Mouse (Mus musculus): ENCODE measurements around the gene Rfc2. TPM values are rescaled to one million over a fixed set of nuclear protein-coding genes. Genes with fewer than 3 reads are reported as not detected.

Gene Rfc2
- polyA plus RNA-seq, 1 experiment from 2014 or later: 432 TPM

DNA sequence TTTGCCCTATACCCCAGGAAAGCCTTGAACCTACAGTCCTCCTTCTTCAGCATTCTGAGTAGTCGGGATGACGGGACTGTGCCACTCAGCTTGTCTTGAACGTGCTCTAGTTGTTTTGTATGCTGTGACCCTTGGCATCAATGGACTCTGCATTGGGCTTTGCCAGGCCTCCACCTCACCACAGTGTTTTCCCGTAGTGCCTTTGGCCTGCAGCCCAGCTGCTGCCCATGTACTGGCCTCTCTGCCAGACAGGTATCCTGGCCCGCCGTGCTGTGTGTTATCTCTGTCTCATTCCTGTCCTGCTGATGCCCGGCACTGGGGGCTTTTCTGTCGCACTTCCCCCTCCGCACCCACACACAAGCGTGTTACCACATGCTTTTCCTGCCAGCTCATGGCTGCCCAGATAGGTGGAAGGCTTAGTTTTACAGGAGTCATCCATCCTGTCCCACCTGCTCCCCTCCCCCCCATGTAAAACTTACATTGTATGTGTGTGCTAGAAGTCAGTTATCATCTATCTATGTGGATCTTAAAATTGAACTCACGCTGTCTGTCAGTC lies 10.9 kb downstream of the Rfc2 start:
- WGBS: 96% methylated on average over 11 of the region's 11 CpGs
- H3K36me3 ChIP-seq: peaks cover 99% of the 10 kb centered on the region
- H3K27ac ChIP-seq (replicated peaks): no peak overlapping the region
- no peaks in the 10 kb centered on the region for H3K27me3 ChIP-seq (ENCODE audit: low read depth, poor library complexity, severe bottlenecking)
- DNase-seq (ENCODE audit: low spot score): no peak
- no peaks in the 10 kb centered on the region for H3K4me1 ChIP-seq
- no peaks in the 10 kb centered on the region for H3K9me3 ChIP-seq (replicated peaks)
- H3K4me3 ChIP-seq: no peak overlapping the region

DNA sequence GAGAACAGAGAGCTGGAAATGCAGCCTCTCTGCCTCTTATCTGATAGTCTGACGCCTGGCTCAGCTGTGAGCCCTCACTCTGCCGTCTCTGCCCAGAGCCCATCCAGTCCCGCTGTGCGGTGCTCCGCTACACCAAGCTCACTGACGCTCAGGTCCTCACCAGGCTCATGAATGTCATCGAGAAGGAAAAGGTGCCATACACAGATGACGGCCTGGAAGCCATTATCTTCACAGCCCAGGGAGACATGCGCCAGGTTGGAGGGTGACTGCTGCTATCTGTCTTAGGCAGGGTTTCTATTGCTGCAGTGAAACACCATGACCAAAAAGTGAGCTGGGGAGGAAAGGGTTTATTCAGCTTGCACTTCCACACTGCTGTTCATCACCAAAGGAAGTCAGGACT lies 11.9 kb downstream of the Rfc2 start:
- WGBS: 91% methylated on average over 9 of the region's 9 CpGs
- no peak overlapping the region for H3K4me3 ChIP-seq
- DNase-seq (ENCODE audit: low spot score): no peak
- H3K27me3 ChIP-seq (ENCODE audit: low read depth, poor library complexity, severe bottlenecking): no peaks in the 10 kb centered on the region
- H3K9me3 ChIP-seq (replicated peaks): no peaks in the 10 kb centered on the region
- no peak overlapping the region for H3K27ac ChIP-seq (replicated peaks)
- H3K36me3 ChIP-seq: peaks cover 99% of the 10 kb centered on the region
- no peaks in the 10 kb centered on the region for H3K4me1 ChIP-seq

DNA sequence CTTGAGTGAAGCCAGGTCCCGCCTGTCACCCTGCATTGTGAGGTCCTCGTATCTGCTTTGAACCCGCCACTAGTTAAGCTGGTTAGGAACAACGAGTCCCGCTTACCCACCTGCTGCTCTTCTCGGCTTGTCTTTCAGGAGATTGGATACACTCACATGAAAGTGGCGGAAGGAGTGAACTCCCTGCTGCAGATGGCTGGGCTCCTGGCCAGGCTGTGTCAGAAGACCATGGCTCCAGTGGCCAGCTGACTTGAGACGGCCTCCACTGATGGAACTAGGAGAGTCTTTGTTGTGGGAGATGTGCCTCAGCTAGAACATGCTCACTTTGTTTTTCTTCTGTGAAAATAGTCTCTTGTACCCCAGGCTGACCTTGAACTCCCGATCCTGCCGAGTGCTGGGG lies 16.5 kb downstream of the Rfc2 start:
- Histone ChIP-seq H3K9me3 (replicated peaks) (no peaks in the 10 kb centered on the region), H3K4me1 (no peaks in the 10 kb centered on the region), H3K36me3 (peaks cover 78% of the 10 kb centered on the region), H3K27me3 (ENCODE audit: low read depth, poor library complexity, severe bottlenecking) (no peaks in the 10 kb centered on the region), H3K27ac (replicated peaks) (no peak overlapping the region), H3K4me3 (no peak overlapping the region)
- no peak for DNase-seq (ENCODE audit: low spot score)
- 94% methylated on average over 10 of the region's 10 CpGs for WGBS

GRCm38 (mm10) chr5:134604376-134604775 lies 23.2 kb downstream of the Rfc2 start:
- Histone ChIP-seq H3K9me3 (replicated peaks) (no peaks in the 10 kb centered on the region), H3K27ac (replicated peaks) (no peak overlapping the region), H3K4me3 (no peak overlapping the region), H3K36me3 (peaks cover 20% of the 10 kb centered on the region), H3K27me3 (ENCODE audit: low read depth, poor library complexity, severe bottlenecking) (no peaks in the 10 kb centered on the region), H3K4me1 (no peaks in the 10 kb centered on the region)
- WGBS: 89% methylated on average over 11 of the region's 11 CpGs
- no peak for DNase-seq (ENCODE audit: low spot score)

- Histone ChIP-seq H3K9me3 (replicated peaks) (no peaks in the 10 kb centered on the region), H3K4me1 (no peaks in the 10 kb centered on the region), H3K4me3 (no peak overlapping the region), H3K27ac (replicated peaks) (no peak overlapping the region), H3K36me3 (peaks cover 8% of the 10 kb centered on the region; the same call in 1 of the 2 replicates), H3K27me3 (ENCODE audit: low read depth, poor library complexity, severe bottlenecking) (no peaks in the 10 kb centered on the region)
- no peak for DNase-seq (ENCODE audit: low spot score)
Measured at GRCm38 (mm10) chr5:134606314-134606713, 25.1 kb downstream of the Rfc2 start.

- WGBS: 72% methylated on average over 5 of the region's 5 CpGs
Measured at GRCm38 (mm10) chr5:134607121-134607520, 26.0 kb downstream of the Rfc2 start.

DNA sequence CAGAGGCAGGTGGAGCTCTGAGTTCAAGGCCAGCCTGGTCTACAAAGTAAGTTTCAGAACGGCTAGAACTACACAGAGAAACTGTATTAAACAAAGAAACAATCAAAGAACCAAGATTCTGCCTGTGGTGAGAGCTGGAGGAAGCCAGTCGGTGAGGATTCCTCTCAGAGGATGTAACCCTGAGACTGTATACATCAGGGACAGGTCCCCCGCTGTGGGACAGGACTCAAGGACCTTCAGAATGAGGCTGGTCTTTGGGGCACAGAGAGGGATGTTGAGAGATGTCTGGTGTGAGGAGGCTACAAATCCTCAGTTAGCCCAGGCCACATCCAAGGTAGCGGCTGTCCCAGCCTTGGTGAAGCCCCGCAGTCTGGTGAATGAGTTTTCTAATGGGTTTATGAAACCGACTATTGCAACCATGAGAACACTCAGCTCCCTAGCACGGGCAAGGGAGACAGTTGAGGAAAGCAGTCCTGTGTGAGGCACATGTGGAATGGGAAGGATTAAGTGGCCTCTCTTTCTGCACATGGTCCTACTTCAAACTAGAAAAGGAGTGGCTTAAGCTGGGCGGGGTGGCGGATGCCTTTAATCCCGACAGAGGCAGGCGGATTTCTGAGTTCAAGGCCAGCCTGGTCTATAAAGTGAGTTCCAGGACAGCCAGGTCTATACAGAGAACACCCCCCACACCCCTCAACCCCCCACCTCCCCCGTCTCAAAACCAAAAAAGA lies 28.9 kb downstream of the Rfc2 start:
- Histone ChIP-seq H3K9me3 (replicated peaks) (no peaks in the 10 kb centered on the region), H3K27me3 (ENCODE audit: low read depth, poor library complexity, severe bottlenecking) (no peaks in the 10 kb centered on the region), H3K36me3 (peaks cover 7% of the 10 kb centered on the region; the same call in 1 of the 2 replicates), H3K27ac (replicated peaks) (no peak overlapping the region), H3K4me1 (0 out of 2 replicates have a peak, but pooled peaks cover 2% of the 10 kb centered on the region), H3K4me3 (no peak overlapping the region)
- no peak for DNase-seq (ENCODE audit: low spot score)
- WGBS: 82% methylated on average over 12 of the region's 12 CpGs

More at GRCm38 (mm10) chr5:134607121-134607520, 26.0 kb downstream of the Rfc2 start:
- Histone ChIP-seq H3K27me3 (ENCODE audit: low read depth, poor library complexity, severe bottlenecking) (no peaks in the 10 kb centered on the region), H3K27ac (replicated peaks) (no peak overlapping the region), H3K36me3 (peaks cover 8% of the 10 kb centered on the region; the same call in 1 of the 2 replicates), H3K4me1 (0 out of 2 replicates have a peak, but pooled peaks cover 2% of the 10 kb centered on the region), H3K4me3 (no peak overlapping the region), H3K9me3 (replicated peaks) (no peaks in the 10 kb centered on the region)
- DNase-seq (ENCODE audit: low spot score): no peak

DNA sequence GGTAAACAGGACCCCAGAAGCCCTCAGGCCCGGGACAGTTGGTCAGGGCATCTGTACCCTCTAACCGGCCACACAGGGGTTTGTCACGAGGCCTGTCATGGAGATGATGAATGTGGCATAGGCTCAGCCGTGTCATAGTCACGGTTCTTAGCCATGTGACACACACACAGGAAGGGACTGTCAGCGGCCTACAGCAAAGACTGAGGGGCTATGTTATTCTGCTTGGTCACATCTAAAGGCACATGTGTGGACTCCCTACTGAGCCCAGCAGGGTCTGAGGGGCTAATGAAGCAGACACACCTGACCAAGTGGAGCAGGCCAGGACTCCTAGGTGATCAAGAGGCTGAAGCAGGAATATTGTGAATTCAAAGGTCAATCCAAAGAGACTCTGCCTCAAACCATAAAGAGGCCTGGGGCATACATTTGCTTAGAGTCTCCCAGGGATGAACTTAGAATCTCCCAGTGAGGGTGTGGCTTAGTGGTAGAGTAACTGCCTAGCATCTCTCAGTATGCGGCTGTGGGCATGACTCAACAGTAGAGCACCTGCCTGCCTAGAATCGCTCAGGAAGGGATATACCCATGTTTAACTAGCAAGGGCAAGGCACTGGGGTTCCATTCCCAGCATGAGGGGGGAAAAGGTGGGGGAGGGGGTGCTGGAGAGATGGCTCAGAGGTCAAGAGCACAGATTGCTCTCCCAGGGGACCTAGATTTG lies 30.8 kb downstream of the Rfc2 start:
- 0 out of 2 replicates have a peak, but pooled peaks cover 2% of the 10 kb centered on the region for H3K4me1 ChIP-seq
- H3K4me3 ChIP-seq: no peak overlapping the region
- WGBS: 80% methylated on average over 8 of the region's 8 CpGs
- H3K9me3 ChIP-seq (replicated peaks): no peaks in the 10 kb centered on the region
- H3K27ac ChIP-seq (replicated peaks): 0 out of 2 replicates have a peak overlapping the region, but pooled peaks have one; percentile 1
- no peaks in the 10 kb centered on the region for H3K27me3 ChIP-seq (ENCODE audit: low read depth, poor library complexity, severe bottlenecking)
- peaks cover 25% of the 10 kb centered on the region for H3K36me3 ChIP-seq
- DNase-seq (ENCODE audit: low spot score): no peak

- peaks cover 42% of the 10 kb centered on the region for H3K36me3 ChIP-seq
- no peak overlapping the region for H3K27ac ChIP-seq (replicated peaks)
- no peak for DNase-seq (ENCODE audit: low spot score)
- no peaks in the 10 kb centered on the region for H3K9me3 ChIP-seq (replicated peaks)
- H3K4me3 ChIP-seq: no peak overlapping the region
- H3K27me3 ChIP-seq (ENCODE audit: low read depth, poor library complexity, severe bottlenecking): no peaks in the 10 kb centered on the region
- WGBS: 94% methylated on average over 9 of the region's 9 CpGs
- 0 out of 2 replicates have a peak, but pooled peaks cover 2% of the 10 kb centered on the region for H3K4me1 ChIP-seq
Measured at GRCm38 (mm10) chr5:134613727-134614126, 32.6 kb downstream of the Rfc2 start.

- Histone ChIP-seq H3K27me3 (ENCODE audit: low read depth, poor library complexity, severe bottlenecking) (no peaks in the 10 kb centered on the region), H3K4me3 (no peak overlapping the region), H3K36me3 (peaks cover 48% of the 10 kb centered on the region), H3K4me1 (0 out of 2 replicates have a peak, but pooled peaks cover 2% of the 10 kb centered on the region), H3K9me3 (replicated peaks) (no peaks in the 10 kb centered on the region), H3K27ac (replicated peaks) (no peak overlapping the region)
- 87% methylated on average over 8 of the region's 8 CpGs for WGBS
- DNase-seq (ENCODE audit: low spot score): no peak
Measured at GRCm38 (mm10) chr5:134614296-134614695, 33.1 kb downstream of the Rfc2 start.

GRCm38 (mm10) chr5:134614802-134615201 lies 33.6 kb downstream of the Rfc2 start, which contains the start of gene Lat2:
Gene Lat2 (minus strand): TSS chr5:134615025.
- WGBS: 92% methylated on average over 7 of the region's 7 CpGs
- no peaks in the 10 kb centered on the region for H3K9me3 ChIP-seq (replicated peaks)
- no peaks in the 10 kb centered on the region for H3K27me3 ChIP-seq (ENCODE audit: low read depth, poor library complexity, severe bottlenecking)
- no peak for DNase-seq (ENCODE audit: low spot score)
- no peak within 1 kb of the TSS for H3K27ac ChIP-seq (replicated peaks)
- peaks cover 53% of the 10 kb centered on the region for H3K36me3 ChIP-seq
- H3K4me3 ChIP-seq: no peak within 1 kb of the TSS
- H3K4me1 ChIP-seq: 0 out of 2 replicates have a peak, but pooled peaks cover 2% of the 10 kb centered on the region

- 0 out of 2 replicates have a peak, but pooled peaks cover 2% of the 10 kb centered on the region for H3K4me1 ChIP-seq
- DNase-seq (ENCODE audit: low spot score): no peak
- H3K9me3 ChIP-seq (replicated peaks): no peaks in the 10 kb centered on the region
- WGBS: 87% methylated on average over 8 of the region's 8 CpGs
- peaks cover 59% of the 10 kb centered on the region for H3K36me3 ChIP-seq
- H3K27me3 ChIP-seq (ENCODE audit: low read depth, poor library complexity, severe bottlenecking): no peaks in the 10 kb centered on the region
- H3K4me3 ChIP-seq: no peak overlapping the region
- H3K27ac ChIP-seq (replicated peaks): no peak overlapping the region
Measured at GRCm38 (mm10) chr5:134615380-134615779, 34.2 kb downstream of the Rfc2 start.
